Mouse (Mus musculus) urinary bladder, postnatal 14 days (tissue): ENCODE data around the gene Insl6.

Source experiments
- DNase-seq: peaks from one replicate; pipeline ENCODE4 v3.0.0; 2021; ENCODE audit warnings: low spot score

Insl6 gene

DNA sequence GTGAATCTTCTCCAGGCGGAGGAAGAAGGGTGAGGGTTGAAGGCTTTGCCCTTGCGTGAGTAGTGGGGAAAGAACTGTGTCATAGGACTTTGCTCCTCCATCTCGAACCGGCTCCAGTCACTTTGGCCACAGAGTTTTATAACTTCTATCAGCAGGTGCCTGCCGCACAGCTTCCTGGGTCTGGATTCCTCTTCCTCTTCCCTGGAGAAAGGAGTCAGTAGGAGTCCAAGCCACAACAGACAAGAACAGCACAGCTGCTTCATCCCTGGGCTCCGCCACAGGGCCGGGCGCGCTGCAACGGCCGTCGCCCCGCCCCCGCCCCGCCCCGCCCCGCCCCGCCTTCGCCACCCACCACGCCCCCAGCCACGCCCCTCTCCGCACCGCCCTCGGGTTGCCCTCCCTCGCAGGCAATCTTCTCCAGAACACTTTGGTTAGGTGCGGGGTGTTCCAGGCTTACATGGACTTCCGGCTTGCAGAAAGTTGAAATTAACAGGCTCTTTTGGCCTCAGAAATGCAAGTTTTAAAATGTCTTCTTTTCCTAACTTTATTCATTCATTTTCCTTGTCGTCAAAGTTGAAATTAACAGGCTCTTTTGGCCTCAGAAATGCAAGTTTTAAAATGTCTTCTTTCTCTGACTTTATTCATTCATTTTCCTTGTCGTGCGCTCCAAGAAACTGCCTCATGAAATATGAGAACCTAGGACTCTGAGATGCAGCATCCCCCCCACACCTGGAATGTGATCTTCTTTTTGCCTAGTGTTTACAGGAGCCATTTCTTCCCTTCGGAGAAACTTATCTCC, at the start of gene Insl6:
Gene Insl6, minus strand, starts transcription at position 304 of the 799 bp plus-strand sequence.
- DNase-seq, result peak; percentile 80

- DNase-seq, result no peak
These were observed 49.8 kb upstream of the Insl6 start for GRCm38 (mm10) chr19:29374947-29375346.

DNA sequence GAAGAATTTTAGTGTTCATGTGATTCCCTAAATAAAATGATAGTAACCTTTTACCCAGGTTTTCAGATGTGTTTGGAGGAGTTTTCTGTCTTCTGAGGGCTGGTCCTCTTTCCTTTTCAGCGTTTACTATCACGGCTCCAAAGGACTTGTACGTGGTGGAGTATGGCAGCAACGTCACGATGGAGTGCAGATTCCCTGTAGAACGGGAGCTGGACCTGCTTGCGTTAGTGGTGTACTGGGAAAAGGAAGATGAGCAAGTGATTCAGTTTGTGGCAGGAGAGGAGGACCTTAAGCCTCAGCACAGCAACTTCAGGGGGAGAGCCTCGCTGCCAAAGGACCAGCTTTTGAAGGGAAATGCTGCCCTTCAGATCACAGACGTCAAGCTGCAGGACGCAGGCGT, 48.3 kb upstream of the Insl6 start:
- no peak for DNase-seq

GRCm38 (mm10) chr19:29372621-29373020, 47.5 kb upstream of the Insl6 start:
- no peak for DNase-seq

GRCm38 (mm10) chr19:29372138-29372537, 47.0 kb upstream of the Insl6 start:
- no peak for DNase-seq

- DNase-seq, result no peak
These were observed 46.3 kb upstream of the Insl6 start for GRCm38 (mm10) chr19:29371284-29372081.

DNA sequence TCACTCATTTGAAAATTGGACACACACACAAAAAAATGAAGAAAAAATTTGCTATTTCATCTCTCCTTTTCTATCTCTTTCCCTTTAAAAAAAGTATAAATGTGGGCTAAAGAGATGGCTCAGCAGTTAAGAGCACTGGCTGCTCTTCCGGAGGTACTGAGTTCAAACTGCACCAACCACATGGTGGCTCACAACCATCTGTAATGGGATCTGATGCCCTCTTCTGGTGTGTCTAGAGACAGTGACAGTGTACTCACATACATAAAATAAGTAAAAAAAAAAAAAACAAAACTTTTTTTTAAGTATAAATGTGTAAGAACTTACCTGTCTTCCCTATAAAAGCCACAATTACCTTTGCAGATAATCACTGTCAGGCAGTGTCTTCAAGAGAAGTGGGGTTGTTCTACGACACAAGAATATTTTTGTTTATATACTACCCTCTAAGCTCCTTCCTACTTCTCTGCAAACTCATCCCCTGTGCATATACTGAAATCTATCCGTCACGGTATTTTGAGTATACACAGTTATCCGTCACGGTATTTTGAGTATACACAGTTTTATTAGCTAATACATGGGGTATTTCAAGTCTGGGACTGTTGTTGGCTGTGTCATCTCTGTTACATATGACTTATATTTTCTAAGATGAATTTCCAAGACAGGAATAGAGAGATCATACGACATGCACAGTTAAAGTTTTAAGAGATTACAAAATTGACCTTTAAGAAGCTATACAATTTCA, 45.6 kb upstream of the Insl6 start:
- no peak for DNase-seq

GRCm38 (mm10) chr19:29370112-29370511, 45.0 kb upstream of the Insl6 start:
- DNase-seq, result no peak

DNA sequence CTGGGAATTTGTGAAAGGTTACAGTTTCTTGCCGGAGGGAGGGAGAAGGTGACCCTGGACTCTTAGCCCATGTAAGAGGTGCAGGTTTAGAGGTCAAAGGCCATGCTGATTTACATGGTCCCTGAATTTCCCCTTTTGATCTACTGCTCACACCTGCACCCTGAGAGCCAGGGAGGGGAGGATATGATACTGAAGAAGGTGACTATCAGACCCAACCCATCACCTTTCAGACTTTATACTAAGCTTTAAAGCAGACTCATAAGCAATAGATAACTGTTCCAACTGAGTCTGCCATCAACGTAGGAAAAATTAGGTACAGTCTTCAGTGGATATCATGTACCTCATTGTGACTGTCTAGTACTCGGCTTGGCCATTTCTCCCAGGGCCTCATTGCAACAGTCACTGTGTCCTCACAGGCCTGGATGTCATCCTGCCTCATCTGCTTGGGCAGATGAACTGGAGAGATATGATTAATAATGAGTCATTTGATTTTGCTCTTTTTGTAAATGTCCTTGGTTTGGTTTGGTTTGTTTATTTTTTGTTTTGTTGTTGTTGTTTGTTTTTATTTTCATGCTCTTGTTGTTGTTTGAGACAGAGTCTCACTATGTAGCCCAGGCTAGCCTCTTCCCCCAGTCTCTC, 43.6 kb upstream of the Insl6 start:
- DNase-seq, result no peak

DNA sequence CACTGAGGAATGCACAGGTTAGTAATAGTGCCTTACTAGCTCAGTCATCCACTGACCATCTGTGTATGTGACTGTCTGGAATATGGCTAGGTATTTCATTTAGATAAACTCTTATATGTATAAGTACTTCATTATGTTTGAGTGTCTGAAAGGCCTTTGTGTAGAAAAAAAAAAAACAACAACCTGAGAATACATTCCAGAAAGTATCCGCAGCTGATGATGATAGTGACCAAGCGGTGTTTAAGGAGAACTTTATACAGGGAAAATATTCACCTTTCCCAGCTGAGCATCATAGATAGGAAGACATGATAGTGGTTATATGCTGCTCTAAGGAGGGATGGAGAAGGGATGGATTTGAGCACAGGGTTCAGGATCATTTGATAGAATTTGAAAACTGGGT, 42.9 kb upstream of the Insl6 start:
- no peak for DNase-seq

DNA sequence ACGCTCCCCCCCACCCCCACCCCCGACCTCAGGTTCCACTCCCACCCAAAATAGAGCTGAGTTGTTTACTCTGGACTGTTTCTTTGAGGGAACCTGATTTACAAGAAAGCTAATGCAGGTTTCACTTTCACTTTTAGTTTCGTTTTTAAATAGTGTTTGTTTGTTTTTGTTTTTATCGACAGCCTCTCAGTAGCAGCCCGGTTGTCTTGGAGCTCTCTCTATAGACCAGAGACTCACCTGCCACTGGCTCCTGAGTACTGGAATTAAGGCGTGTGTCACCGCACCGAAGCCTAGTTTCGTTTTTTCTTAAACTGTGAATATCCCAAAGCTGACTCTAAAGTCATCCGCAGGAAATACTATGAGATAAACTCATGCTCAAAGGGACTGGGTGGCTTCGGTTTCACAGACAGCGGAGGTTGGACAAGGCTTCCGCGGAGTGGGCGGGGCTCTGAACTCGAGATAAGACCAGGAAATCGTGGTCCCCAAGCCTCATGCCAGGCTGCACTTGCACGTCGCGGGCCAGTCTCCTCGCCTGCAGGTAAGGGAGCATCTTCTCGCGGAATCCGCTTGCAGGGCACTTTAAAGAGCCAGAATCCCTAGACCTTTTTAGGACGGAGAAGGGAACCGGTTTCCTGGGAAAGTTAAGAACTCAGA, 41.9 kb upstream of the Insl6 start, which contains the start of the genes Plgrkt and Cd274:
Gene Plgrkt, minus strand, starts transcription at position 422 of the 654 bp plus-strand sequence.
Gene Cd274, plus strand, starts transcription at position 487 of the 654 bp plus-strand sequence.
- peak; percentile 82 for DNase-seq

- no peak for DNase-seq
These were observed 41.2 kb upstream of the Insl6 start for GRCm38 (mm10) chr19:29366226-29366968.

GRCm38 (mm10) chr19:29365105-29365504, 39.9 kb upstream of the Insl6 start:
- DNase-seq, result no peak

DNA sequence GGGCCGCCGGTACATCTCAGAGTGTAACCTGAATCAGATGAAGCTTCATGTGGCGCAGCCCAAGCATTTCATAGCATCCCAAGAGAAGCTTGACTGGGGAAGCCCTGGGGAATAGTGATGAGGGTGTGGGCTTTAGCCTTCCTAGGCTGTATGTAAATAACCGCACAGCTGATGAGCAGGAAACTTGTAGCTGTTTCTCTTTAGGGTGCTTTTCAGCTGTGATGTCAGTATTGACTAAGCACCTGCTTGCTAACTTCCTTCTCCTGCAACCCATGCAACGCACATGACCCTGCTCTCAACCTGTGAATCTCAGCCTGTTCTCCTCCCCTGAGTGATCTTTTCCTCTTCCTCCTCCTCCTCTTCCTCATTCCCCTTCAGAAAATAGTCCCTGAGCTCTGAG, 38.9 kb upstream of the Insl6 start:
- DNase-seq, result no peak

- no peak for DNase-seq
These were observed 38.4 kb upstream of the Insl6 start for GRCm38 (mm10) chr19:29363557-29363956.

DNA sequence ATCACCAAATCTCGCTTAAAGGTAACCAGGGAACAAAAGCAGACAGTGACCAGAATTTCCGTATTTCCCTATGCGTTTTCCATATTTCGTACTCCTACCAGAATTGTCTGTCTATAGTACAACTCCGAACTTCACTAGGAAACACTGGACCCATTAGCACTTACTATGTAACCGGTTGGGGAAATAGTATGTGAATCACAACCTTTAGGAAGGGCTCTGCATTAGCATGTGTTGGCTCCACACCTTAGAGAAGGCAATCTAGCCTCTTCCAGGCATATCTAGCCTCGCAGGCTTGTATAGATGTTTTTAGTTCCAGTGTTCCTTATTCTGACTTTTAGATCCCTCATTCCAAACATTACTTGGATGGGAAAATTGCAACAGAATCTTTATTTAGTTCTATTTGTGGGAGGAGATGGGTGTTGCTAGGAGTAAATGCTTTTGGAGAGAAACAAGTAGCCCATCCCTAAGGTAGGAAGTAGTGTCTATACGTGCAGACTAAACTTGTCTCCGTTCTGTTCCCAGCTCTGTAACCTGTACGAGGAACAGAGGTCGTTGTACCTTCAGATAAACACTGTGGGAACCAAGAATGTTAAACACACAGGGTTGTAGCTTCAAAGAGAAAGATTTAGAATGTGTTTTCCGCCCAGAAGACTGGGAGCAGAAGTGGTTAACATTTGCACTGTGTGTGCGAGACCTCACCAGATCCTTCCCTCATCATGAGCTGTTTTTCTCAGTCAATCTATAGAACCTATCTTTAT, 37.2 kb upstream of the Insl6 start:
- no peak for DNase-seq

DNA sequence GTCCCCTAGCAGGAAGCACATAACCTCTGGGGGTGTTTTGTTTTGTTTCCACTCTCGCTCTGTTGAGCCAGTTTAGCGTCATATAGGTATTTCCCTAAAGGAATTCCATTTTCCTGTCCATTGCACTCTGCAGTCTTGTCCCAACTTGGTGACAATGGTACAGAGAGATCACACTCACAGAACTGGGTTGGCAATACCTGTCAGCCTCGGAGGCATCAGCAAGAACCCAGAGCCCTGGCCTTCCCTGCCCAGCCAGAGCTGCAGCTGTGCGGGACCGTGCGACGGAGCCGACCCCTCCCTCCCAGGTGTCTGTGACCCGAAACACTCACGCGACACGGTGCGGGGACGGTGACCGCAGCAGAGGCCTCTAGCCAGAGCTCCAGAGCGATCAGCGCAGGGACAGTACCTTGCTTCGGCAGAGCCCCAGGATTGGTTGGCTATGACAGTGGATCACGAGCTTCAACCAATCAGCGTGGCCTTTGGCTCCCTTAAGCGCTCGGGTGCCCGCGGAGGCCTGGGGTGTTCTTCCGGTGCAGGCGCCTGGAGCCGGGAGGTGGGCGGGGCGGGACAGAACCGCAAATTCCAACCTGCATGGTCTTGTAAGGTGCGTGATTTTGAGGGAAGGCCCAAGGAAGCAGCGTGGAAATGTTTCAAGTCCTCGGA, 36.4 kb upstream of the Insl6 start:
- peak; percentile 91 for DNase-seq

- no peak for DNase-seq
These were observed 35.1 kb upstream of the Insl6 start for GRCm38 (mm10) chr19:29360251-29360650.

GRCm38 (mm10) chr19:29356281-29356680, 31.1 kb upstream of the Insl6 start:
- DNase-seq, result no peak
